Mouse (Mus musculus): ENCODE measurements at regions not wholly inside any gene's neighbourhood (a gene's known extent, or its start where the extent isn't known, plus 50 kb on each side); places are given as distances from the start of the nearest gene placed in this dataset.
A peak's percentile ranks its signal among the peaks of the same experiment; 100 is the strongest.

- no peaks in the 10 kb centered on the region for H3K79me2 ChIP-seq (ENCODE audit: control insufficient read depth, insufficient read depth, low read length, poor library complexity)
- H3K4me1 ChIP-seq (ENCODE audit: control insufficient read depth in 1 of 2, insufficient read depth in 2 of 2, low read length in 2 of 2), result no peaks in the 10 kb centered on the region
- peaks cover 3 to 6% of the 10 kb centered on the region in 2 experiments; a peak in 3 of 4 replicates for H3K27me3 ChIP-seq (ENCODE audit: control insufficient read depth in 1 of 2, insufficient read depth in 2 of 2, low read length in 2 of 2)
- no peaks in the 10 kb centered on the region for H3K9me3 ChIP-seq (replicated peaks; ENCODE audit: insufficient read depth, low read length)
- TF ChIP-seq GATA1 (IDR thresholded peaks at IDR 0.05; ENCODE audit: low read depth, low read length), result no peak
- TF ChIP-seq UBTF (IDR thresholded peaks at IDR 0.05; ENCODE audit: borderline replicate concordance, insufficient read depth, low read depth, low read length), result no peak
- TF ChIP-seq HCFC1 (IDR thresholded peaks at IDR 0.05; ENCODE audit: low read depth, low read length), result no peak
- no peak for TF ChIP-seq RCOR1 (IDR thresholded peaks at IDR 0.05; ENCODE audit: low read depth, low read length)
- no peak for TF ChIP-seq MYC (IDR thresholded peaks at IDR 0.05; ENCODE audit: low read depth, low read length)
- H3K9ac ChIP-seq (ENCODE audit: control insufficient read depth, low read depth, low read length, poor library complexity, severe bottlenecking), result no peak overlapping the region
- H3K36me3 ChIP-seq (ENCODE audit: control insufficient read depth in 1 of 2, insufficient read depth in 2 of 2, low read length in 2 of 2), result no peaks in the 10 kb centered on the region
- no peak for DNase-seq (ENCODE audit: low read depth, low spot score)
- H3K4me3 ChIP-seq (ENCODE audit: control insufficient read depth in 1 of 2, insufficient read depth in 1 of 2, low read depth in 2 of 2, low read length in 2 of 2), result no peak overlapping the region
- H3K27ac ChIP-seq (ENCODE audit: control insufficient read depth, low read depth, low read length), result no peak overlapping the region
These were observed 76.9 kb upstream of the Syt13 start for GRCm38 (mm10) chr2:92838012-92838411.

- peaks cover 0 to 9% of the 10 kb centered on the region in 2 experiments; a peak in 2 of 4 replicates for H3K27me3 ChIP-seq (ENCODE audit: control insufficient read depth in 1 of 2, insufficient read depth in 2 of 2, low read length in 2 of 2)
- no peaks in the 10 kb centered on the region for H3K79me2 ChIP-seq (ENCODE audit: control insufficient read depth, insufficient read depth, low read length, poor library complexity)
- no peak overlapping the region for H3K27ac ChIP-seq (ENCODE audit: control insufficient read depth, low read depth, low read length)
- no peaks in the 10 kb centered on the region for H3K36me3 ChIP-seq (ENCODE audit: control insufficient read depth in 1 of 2, insufficient read depth in 2 of 2, low read length in 2 of 2)
- peak; percentile 75 for TF ChIP-seq SMC3 (IDR thresholded peaks at IDR 0.05; ENCODE audit: low read depth, low read length)
- TF ChIP-seq RAD21 (IDR thresholded peaks at IDR 0.05; ENCODE audit: low read depth, low read length), result peak; percentile 76
- no peak for TF ChIP-seq RCOR1 (IDR thresholded peaks at IDR 0.05; ENCODE audit: low read depth, low read length)
- TF ChIP-seq ZC3H11A (IDR thresholded peaks at IDR 0.05; ENCODE audit: low read depth, low read length), result peak; percentile 68
- peak; percentile 65 to 87 (median 78) for TF ChIP-seq CTCF (IDR thresholded peaks at IDR 0.05 in 2 of 3, conservative IDR thresholded peaks at IDR 0.05 in 1 of 3; ENCODE audit: control insufficient read depth in 1 of 3, insufficient read depth in 1 of 3, low read depth in 2 of 3, low read length in 3 of 3, poor library complexity in 1 of 3, severe bottlenecking in 1 of 3)
- H3K4me1 ChIP-seq (ENCODE audit: control insufficient read depth in 1 of 2, insufficient read depth in 2 of 2, low read length in 2 of 2), result no peaks in the 10 kb centered on the region
- H3K9me3 ChIP-seq (replicated peaks; ENCODE audit: insufficient read depth, low read length), result no peaks in the 10 kb centered on the region
- peak; percentile 51 for DNase-seq (ENCODE audit: low read depth, low spot score)
- H3K4me3 ChIP-seq (ENCODE audit: control insufficient read depth in 1 of 2, insufficient read depth in 1 of 2, low read depth in 2 of 2, low read length in 2 of 2), result no peak overlapping the region
- H3K9ac ChIP-seq (ENCODE audit: control insufficient read depth, low read depth, low read length, poor library complexity, severe bottlenecking), result no peak overlapping the region
These were observed 74.9 kb upstream of the Syt13 start for GRCm38 (mm10) chr2:92840009-92840408.

GRCm38 (mm10) chr2:92841626-92842025 is 73.3 kb upstream of the Syt13 start:
- Histone ChIP-seq H3K27ac (ENCODE audit: control insufficient read depth, low read depth, low read length) (no peak overlapping the region), H3K36me3 (ENCODE audit: control insufficient read depth in 1 of 2, insufficient read depth in 2 of 2, low read length in 2 of 2) (no peaks in the 10 kb centered on the region), H3K4me3 (ENCODE audit: control insufficient read depth in 1 of 2, insufficient read depth in 1 of 2, low read depth in 2 of 2, low read length in 2 of 2) (no peak overlapping the region), H3K9ac (ENCODE audit: control insufficient read depth, low read depth, low read length, poor library complexity, severe bottlenecking) (no peak overlapping the region), H3K27me3 (ENCODE audit: control insufficient read depth in 1 of 2, insufficient read depth in 2 of 2, low read length in 2 of 2) (peaks cover 0 to 9% of the 10 kb centered on the region in 2 experiments; a peak in 3 of 4 replicates), H3K4me1 (ENCODE audit: control insufficient read depth in 1 of 2, insufficient read depth in 2 of 2, low read length in 2 of 2) (no peaks in the 10 kb centered on the region), H3K9me3 (replicated peaks; ENCODE audit: insufficient read depth, low read length) (no peaks in the 10 kb centered on the region), H3K79me2 (ENCODE audit: control insufficient read depth, insufficient read depth, low read length, poor library complexity) (no peaks in the 10 kb centered on the region)
- TF ChIP-seq GABPA (IDR thresholded peaks at IDR 0.05; ENCODE audit: low read depth, low read length), result no peak
- DNase-seq (ENCODE audit: low read depth, low spot score), result no peak
